Mouse (Mus musculus) heart, embryonic 11.5 days (tissue): ENCODE measurements at regions not wholly inside any gene's neighbourhood (a gene's known extent, or its start where the extent isn't known, plus 50 kb on each side); places are given as distances from the start of the nearest gene placed in this dataset.

Source experiments
- ATAC-seq: fragments of 200-750 bp; cut with Nextera tagmentation; replicated peaks from 2 replicates; pipeline ENCODE4 v1.8.0; 2017; ENCODE audit warnings: moderate library complexity; ENCODE audit not compliant: insufficient number of reproducible peaks, low FRiP score, low TSS enrichment
- H3K27ac ChIP-seq: fragments of 300-500 bp; sonication (generic); 2 replicates; pipeline ENCODE4 v1.5.1; 2014; ENCODE audit warnings: mild to moderate bottlenecking, low read depth, low read length
- H3K27me3 ChIP-seq: fragments of 300-500 bp; sonication (generic); 2 replicates; pipeline ENCODE4 v1.6.1; 2014; ENCODE audit warnings: mild to moderate bottlenecking, low read length, mixed read lengths; ENCODE audit not compliant: control insufficient read depth, insufficient read depth
- H3K36me3 ChIP-seq: fragments of 300-500 bp; sonication (generic); 2 replicates; pipeline ENCODE4 v1.6.1; 2014; ENCODE audit warnings: mild to moderate bottlenecking, low read length, moderate library complexity, mixed read lengths; ENCODE audit not compliant: control insufficient read depth, insufficient read depth
- H3K4me1 ChIP-seq: fragments of 300-500 bp; sonication (generic); 2 replicates; pipeline ENCODE4 v1.6.1; 2014; ENCODE audit warnings: low read length; ENCODE audit not compliant: control insufficient read depth, insufficient read depth
- H3K4me2 ChIP-seq: fragments of 300-500 bp; sonication (generic); 2 replicates; pipeline ENCODE4 v1.6.1; 2014; ENCODE audit warnings: mild to moderate bottlenecking, moderate library complexity
- H3K4me3 ChIP-seq: fragments of 300-500 bp; sonication (generic); 2 replicates; pipeline ENCODE4 v1.5.1; 2014; ENCODE audit warnings: low read depth, low read length
- H3K9ac ChIP-seq: fragments of 300-500 bp; sonication (generic); 2 replicates; pipeline ENCODE4 v1.6.1; 2014; ENCODE audit warnings: mild to moderate bottlenecking, low read depth, low read length, moderate library complexity
- H3K9me3 ChIP-seq: fragments of 300-500 bp; sonication (generic); replicated peaks from 2 replicates; pipeline ENCODE4 v1.6.1; 2016; ENCODE audit warnings: low read length; ENCODE audit not compliant: control insufficient read depth
- WGBS: fragments of 180-500 bp; shearing (Covaris S2); extraction: QIAGEN DNeasy Blood & Tissue Kit; methylation state at CpG from one replicate; pipeline ENCODE4 v1.1.7; 2014; ENCODE audit not compliant: insufficient replicate concordance; 5-methylcytosine and 5-hydroxymethylcytosine counted together

DNA sequence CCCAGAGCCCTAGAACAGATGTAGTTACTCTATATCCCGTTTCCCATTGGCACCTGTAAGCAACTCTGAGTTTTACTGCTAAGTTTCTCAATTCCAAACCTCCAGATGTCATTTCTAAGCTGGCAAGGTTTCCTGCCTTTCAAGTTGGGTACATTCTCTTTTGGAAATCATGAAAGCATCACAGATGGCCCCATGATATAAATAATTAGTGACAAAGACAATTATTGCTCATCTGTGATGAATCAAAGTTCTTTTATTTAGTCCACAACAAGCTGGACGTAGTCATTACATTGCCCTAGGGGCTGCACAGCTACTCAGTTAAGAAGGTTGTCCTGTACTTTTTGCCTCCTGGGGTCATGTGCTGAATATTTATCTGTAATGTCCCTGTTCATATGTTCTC lies 303.2 kb upstream of the Btbd3 start:
- WGBS, result 71% methylated on average over 2 of the region's 2 CpGs
- ATAC-seq, result no peak
- Histone ChIP-seq H3K4me2 (no peak overlapping the region), H3K36me3 (no peaks in the 10 kb centered on the region), H3K27ac (no peak overlapping the region), H3K9me3 (no peaks in the 10 kb centered on the region), H3K27me3 (no peaks in the 10 kb centered on the region), H3K4me3 (no peak overlapping the region), H3K4me1 (no peaks in the 10 kb centered on the region), H3K9ac (no peak overlapping the region)

DNA sequence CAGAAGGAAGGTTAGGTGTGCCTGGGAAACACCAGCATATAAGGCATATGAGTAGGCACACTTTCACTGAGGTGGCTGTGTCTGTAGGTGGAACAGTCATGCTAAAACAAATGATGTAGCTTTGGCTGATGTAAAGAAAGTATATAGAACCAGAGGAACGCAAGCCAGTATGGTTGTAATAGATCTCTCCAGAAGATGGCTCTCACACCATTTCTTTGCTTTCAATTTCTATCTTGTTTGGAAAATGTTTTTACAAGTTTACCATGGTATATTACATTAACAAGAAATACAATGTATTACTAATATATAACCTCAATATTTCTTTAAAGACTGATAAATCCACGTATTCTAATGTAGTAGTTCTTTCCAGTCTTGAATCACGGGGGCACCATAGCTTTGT lies 304.4 kb upstream of the Btbd3 start:
- Histone ChIP-seq H3K36me3 (no peaks in the 10 kb centered on the region), H3K4me2 (no peak overlapping the region), H3K9ac (no peak overlapping the region), H3K27me3 (no peaks in the 10 kb centered on the region), H3K9me3 (no peaks in the 10 kb centered on the region), H3K27ac (no peak overlapping the region), H3K4me3 (no peak overlapping the region), H3K4me1 (no peaks in the 10 kb centered on the region)
- 81% methylated on average over 3 of the region's 3 CpGs for WGBS
- no peak for ATAC-seq

GRCm38 (mm10) chr2:137950931-137951330 lies 305.4 kb upstream of the Btbd3 start:
- no peaks in the 10 kb centered on the region for H3K27me3 ChIP-seq
- H3K36me3 ChIP-seq, result no peaks in the 10 kb centered on the region
- H3K27ac ChIP-seq, result no peak overlapping the region
- H3K4me3 ChIP-seq, result no peak overlapping the region
- no peak overlapping the region for H3K4me2 ChIP-seq
- no peak overlapping the region for H3K9ac ChIP-seq
- no peaks in the 10 kb centered on the region for H3K4me1 ChIP-seq
- H3K9me3 ChIP-seq, result no peaks in the 10 kb centered on the region
- no peak for ATAC-seq

DNA sequence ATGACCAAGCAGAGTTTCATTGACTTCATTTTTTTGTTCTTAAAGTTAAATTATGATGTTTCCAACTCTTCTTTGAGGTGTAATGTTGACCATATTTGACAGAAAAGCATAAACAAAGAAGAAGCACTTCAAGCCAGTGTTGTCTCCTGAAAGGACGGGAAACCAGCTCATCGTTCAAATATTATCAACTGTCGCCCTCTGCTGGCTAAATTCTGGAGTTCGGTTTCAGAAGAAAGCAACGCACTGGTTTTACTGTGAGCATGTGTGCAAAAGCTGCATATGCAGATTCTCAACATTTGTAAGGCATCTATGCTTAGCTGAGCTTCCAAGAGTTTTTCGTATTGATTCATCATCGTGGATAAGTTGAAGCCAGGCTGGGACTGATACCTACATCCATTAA lies 313.6 kb upstream of the Btbd3 start:
- Histone ChIP-seq H3K9me3 (no peaks in the 10 kb centered on the region), H3K27me3 (no peaks in the 10 kb centered on the region), H3K36me3 (no peaks in the 10 kb centered on the region), H3K4me3 (no peak overlapping the region), H3K9ac (no peak overlapping the region), H3K4me1 (peaks cover 9% of the 10 kb centered on the region), H3K4me2 (no peak overlapping the region), H3K27ac (no peak overlapping the region)
- no peak for ATAC-seq
- WGBS, result 6% methylated on average over 7 of the region's 7 CpGs

DNA sequence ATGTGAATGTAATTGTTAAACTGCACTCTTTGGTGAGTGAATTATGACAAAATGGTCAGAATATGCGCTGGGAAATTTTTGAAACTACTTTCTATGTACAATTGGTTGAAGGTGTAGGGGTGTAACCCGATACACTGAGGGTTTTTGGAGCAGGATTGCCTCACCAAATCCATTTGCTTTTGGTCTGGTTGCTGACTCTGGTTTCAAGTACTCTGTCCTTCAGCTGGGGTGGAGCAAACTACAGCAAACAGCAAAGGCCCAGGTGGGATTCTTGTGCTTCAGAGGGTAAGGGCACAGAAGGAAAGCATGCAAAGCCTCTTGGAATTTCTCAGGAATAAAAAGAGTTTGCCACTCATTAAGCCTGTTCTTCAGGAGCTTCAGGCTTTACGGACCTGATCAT lies 316.8 kb upstream of the Btbd3 start:
- WGBS, result 72% methylated on average over 3 of the region's 3 CpGs
- Histone ChIP-seq H3K36me3 (no peaks in the 10 kb centered on the region), H3K9ac (no peak overlapping the region), H3K27ac (peak overlapping the region; percentile 41; the same call in 1 of the 2 replicates), H3K4me3 (no peak overlapping the region), H3K27me3 (no peaks in the 10 kb centered on the region), H3K9me3 (no peaks in the 10 kb centered on the region), H3K4me1 (peaks cover 9% of the 10 kb centered on the region), H3K4me2 (no peak overlapping the region)
- no peak for ATAC-seq

- 26% methylated on average over 7 of the region's 7 CpGs for WGBS
- ATAC-seq, result 0 out of 2 replicates have a peak, but pooled peaks have one; percentile 65
- Histone ChIP-seq H3K36me3 (no peaks in the 10 kb centered on the region), H3K4me2 (peak overlapping the region; percentile 24), H3K4me3 (no peak overlapping the region), H3K9me3 (no peaks in the 10 kb centered on the region), H3K27ac (0 out of 2 replicates have a peak overlapping the region, but pooled peaks have one; percentile 29), H3K9ac (no peak overlapping the region), H3K4me1 (peaks cover 9% of the 10 kb centered on the region), H3K27me3 (no peaks in the 10 kb centered on the region)
Measured at GRCm38 (mm10) chr2:137938831-137939480, 317.4 kb upstream of the Btbd3 start.

- Histone ChIP-seq H3K27ac (no peak overlapping the region), H3K4me2 (no peak overlapping the region), H3K9ac (no peak overlapping the region), H3K9me3 (no peaks in the 10 kb centered on the region), H3K36me3 (no peaks in the 10 kb centered on the region), H3K4me3 (no peak overlapping the region), H3K4me1 (peaks cover 9% of the 10 kb centered on the region), H3K27me3 (no peaks in the 10 kb centered on the region)
- ATAC-seq, result no peak
- WGBS, result 77% methylated on average over 2 of the region's 2 CpGs
Measured at GRCm38 (mm10) chr2:137936613-137937012, 319.8 kb upstream of the Btbd3 start.

- Histone ChIP-seq H3K9ac (no peak overlapping the region), H3K4me3 (no peak overlapping the region), H3K4me1 (no peaks in the 10 kb centered on the region), H3K27me3 (no peaks in the 10 kb centered on the region), H3K36me3 (no peaks in the 10 kb centered on the region), H3K4me2 (no peak overlapping the region), H3K27ac (no peak overlapping the region), H3K9me3 (no peaks in the 10 kb centered on the region)
- 88% methylated on average over 2 of the region's 2 CpGs for WGBS
- ATAC-seq, result no peak
Measured at GRCm38 (mm10) chr2:137932931-137933330, 323.4 kb upstream of the Btbd3 start.

- no peak for ATAC-seq
- Histone ChIP-seq H3K4me2 (no peak overlapping the region), H3K4me3 (no peak overlapping the region), H3K4me1 (no peaks in the 10 kb centered on the region), H3K27me3 (no peaks in the 10 kb centered on the region), H3K9me3 (no peaks in the 10 kb centered on the region), H3K9ac (no peak overlapping the region), H3K27ac (no peak overlapping the region), H3K36me3 (no peaks in the 10 kb centered on the region)
- WGBS, result 79% methylated on average over 4 of the region's 4 CpGs
Measured at GRCm38 (mm10) chr2:137932488-137932887, 323.9 kb upstream of the Btbd3 start.
